Mouse (Mus musculus): ENCODE results near the gene Tbx2. TPM values are rescaled to one million over a fixed set of nuclear protein-coding genes. Genes with fewer than 3 reads are reported as not detected.

The Tbx2 gene
- polyA plus RNA-seq (2012; rRNA removed) = 6.3 and 12.8 TPM in 2 replicates

GRCm38 (mm10) chr11:85832231-85832924, at the start of gene Tbx2:
Tbx2 (plus strand) TSS chr11:85832551.

GRCm38 (mm10) chr11:85850233-85850632, 17.9 kb downstream of the Tbx2 start, which contains the start of gene Gm11444:
Gm11444 (minus strand) TSS chr11:85850333.

GRCm38 (mm10) chr11:85885665-85886428, 53.5 kb downstream of the Tbx2 start, which contains the start of gene Tbx4:
Tbx4 (plus strand) TSS chr11:85886422.

Other genes starting within 250 kb of the Tbx2 start
- not detected in 2 replicates for gene Gm11444, start 17.8 kb downstream of the Tbx2 start, polyA plus RNA-seq (2012; rRNA removed)
- 0.32 and 0.78 TPM in 2 replicates for gene Tbx4, start 53.9 kb downstream of the Tbx2 start, polyA plus RNA-seq (2012; rRNA removed)

All from central nervous system, embryonic 14 days (tissue).